Mouse (Mus musculus) left cerebral cortex, adult 9 months (tissue): Measurements from ENCODE around the gene Bbs9.

Source experiments
- DNase-seq, 2 experiments: peaks; one replicate each; pipeline ENCODE4 v3.0.0; 2022; ENCODE audit warnings: low spot score in 2 of 2

Gene Bbs9

GRCm38 (mm10) chr9:22632800-22633485 is 157.4 kb downstream of the Bbs9 start:
- no peak for DNase-seq

- no peak for DNase-seq
Observed at GRCm38 (mm10) chr9:22638502-22638901, 163.0 kb downstream of the Bbs9 start.

GRCm38 (mm10) chr9:22640683-22641431 is 165.3 kb downstream of the Bbs9 start:
- DNase-seq, result no peak

GRCm38 (mm10) chr9:22645844-22646390 is 170.4 kb downstream of the Bbs9 start:
- no peak for DNase-seq

GRCm38 (mm10) chr9:22646461-22646860 is 170.9 kb downstream of the Bbs9 start:
- DNase-seq, result no peak

- DNase-seq, result no peak
Observed at GRCm38 (mm10) chr9:22648163-22648562, 172.6 kb downstream of the Bbs9 start.

GRCm38 (mm10) chr9:22649606-22650005 is 174.1 kb downstream of the Bbs9 start:
- no peak for DNase-seq

- no peak for DNase-seq
Observed at GRCm38 (mm10) chr9:22650781-22651180, 175.3 kb downstream of the Bbs9 start.

- no peak for DNase-seq
Observed at GRCm38 (mm10) chr9:22651619-22652018, 176.1 kb downstream of the Bbs9 start.

GRCm38 (mm10) chr9:22654726-22655393 is 179.3 kb downstream of the Bbs9 start:
- no peak for DNase-seq

GRCm38 (mm10) chr9:22657216-22657615 is 181.7 kb downstream of the Bbs9 start:
- DNase-seq, result no peak

GRCm38 (mm10) chr9:22665155-22665554 is 189.6 kb downstream of the Bbs9 start:
- DNase-seq, result no peak

GRCm38 (mm10) chr9:22672937-22673336 is 197.4 kb downstream of the Bbs9 start:
- DNase-seq, result no peak

- DNase-seq, result no peak
Observed at GRCm38 (mm10) chr9:22677132-22677829, 201.8 kb downstream of the Bbs9 start.

GRCm38 (mm10) chr9:22677997-22678396 is 202.5 kb downstream of the Bbs9 start:
- DNase-seq, result no peak

GRCm38 (mm10) chr9:22678496-22678895 is 203.0 kb downstream of the Bbs9 start:
- DNase-seq, result no peak

GRCm38 (mm10) chr9:22679485-22679884 is 204.0 kb downstream of the Bbs9 start:
- DNase-seq, result no peak

- DNase-seq, result no peak
Observed at GRCm38 (mm10) chr9:22680031-22680430, 204.5 kb downstream of the Bbs9 start.

GRCm38 (mm10) chr9:22680484-22680883 is 205.0 kb downstream of the Bbs9 start:
- DNase-seq, result no peak

GRCm38 (mm10) chr9:22683786-22684185 is 208.3 kb downstream of the Bbs9 start:
- no peak for DNase-seq

GRCm38 (mm10) chr9:22686765-22687472 is 211.4 kb downstream of the Bbs9 start:
- no peak for DNase-seq
